In genomic region chr6:56906121-56906846, GRCm38 (mm10) we compare ENCODE assay signal across 23 mouse cellular contexts. TPM values are rescaled to one million over a fixed set of nuclear protein-coding genes. Genes with fewer than 3 reads are reported as not detected.
DNase-seq lines count a peak whose midpoint lies in the region; ATAC-seq and TF ChIP-seq lines count a peak whose summit lies in the region.
"Had no signal": no experiment of that assay in that cellular context is flagged by ENCODE, and none has a peak within 500 bp of the region (broad histone marks: within the 10 kb centered on the region; RNA-seq: fewer than 3 reads in every experiment).

No protein-coding gene starts in this region.

- DNase-seq in heart, adult 11 months: peak; percentile 68
- no peak for DNase-seq in heart, postnatal 4 days
- peak; percentile 59 for DNase-seq in midbrain, embryonic 11.5 days (ENCODE audit: low spot score, missing footprints)
- no peak for DNase-seq in midbrain, postnatal 0 days (ENCODE audit: low spot score)
- peak; percentile 82 for DNase-seq in liver, adult 2 months (ENCODE audit: extremely low read depth, low read depth, low spot score)
- peak; percentile 48 for DNase-seq in stomach, postnatal 0 days (ENCODE audit: low spot score)
- no peak for DNase-seq in cerebellum, postnatal 25 days
- no peak for DNase-seq in cerebellum, postnatal 4 days (ENCODE audit: low spot score in 2 of 2)
- DNase-seq: adrenal gland, postnatal 10 days; cerebellum, adult 9-11 months; heart, postnatal 14 days; layer of hippocampus, adult 9-11 months; midbrain, embryonic 14.5 days; right cerebral cortex, postnatal 14 days; thymus, adult 2 months had no signal

- TF ChIP-seq EP300 in stomach, postnatal 0 days (optimal IDR thresholded peaks at IDR 0.05): no peak

- peaks cover 25% of the 10 kb centered on the region for H3K79me2 ChIP-seq in liver, adult 2 months (ENCODE audit: control insufficient read depth, insufficient read depth, low read length)

- TF ChIP-seq POLR2A in liver, adult 2 months (IDR thresholded peaks at IDR 0.05; ENCODE audit: extremely low read depth, insufficient read depth, low read length): no peak

- H3K4me3 ChIP-seq in midbrain, embryonic 11.5 days (ENCODE audit: low read depth, low read length): no peak overlapping the region
- no peak overlapping the region for H3K4me3 ChIP-seq in midbrain, postnatal 0 days (ENCODE audit: low read depth, low read length)
- no peak overlapping the region for H3K4me3 ChIP-seq in liver, adult 2 months (ENCODE audit: insufficient read depth, low read depth, low read length)
- H3K4me3 ChIP-seq in stomach, postnatal 0 days (ENCODE audit: low read depth, low read length): no peak overlapping the region
- H3K4me3 ChIP-seq: heart, embryonic 12.5 days; limb, embryonic 13.5 days; neural tube, embryonic 15.5 days; stomach, embryonic 15.5 days had no signal

- no peak overlapping the region for H3K27ac ChIP-seq in midbrain, embryonic 11.5 days (ENCODE audit: low read depth, low read length)
- no peak overlapping the region for H3K27ac ChIP-seq in midbrain, postnatal 0 days (ENCODE audit: low read depth, low read length)
- H3K27ac ChIP-seq in liver, adult 2 months (replicated peaks; ENCODE audit: insufficient read depth, low read depth, low read length): peak overlapping the region; percentile 94
- H3K27ac ChIP-seq in stomach, postnatal 0 days (replicated peaks): peak overlapping the region; percentile 30; the same call in 1 of the 2 replicates
- H3K27ac ChIP-seq: hindbrain, embryonic 14.5 days; limb, embryonic 13.5 days; neural tube, embryonic 15.5 days; stomach, embryonic 15.5 days had no signal

- WGBS in midbrain, embryonic 11.5 days: 84% methylated on average over 8 of the region's 8 CpGs
- WGBS in midbrain, postnatal 0 days: 84% methylated on average over 8 of the region's 8 CpGs
- WGBS in liver, adult 2 months: 14% methylated on average over 8 of the region's 8 CpGs
- WGBS in stomach, postnatal 0 days: 60% methylated on average over 8 of the region's 8 CpGs

- no peak for ATAC-seq in midbrain, embryonic 11.5 days (ENCODE audit: low FRiP score)
- ATAC-seq in midbrain, postnatal 0 days (ENCODE audit: low FRiP score): no peak
- no peak for ATAC-seq in stomach, postnatal 0 days (ENCODE audit: low FRiP score, low TSS enrichment)
- ATAC-seq: activated CD4-positive, CD25-positive, alpha-beta regulatory T cell, adult 4 months; forebrain, embryonic 16.5 days had no signal

- no peaks in the 10 kb centered on the region for H3K9me3 ChIP-seq in midbrain, embryonic 11.5 days (ENCODE audit: control insufficient read depth, low read length)
- H3K9me3 ChIP-seq in midbrain, postnatal 0 days (ENCODE audit: low read length): no peaks in the 10 kb centered on the region
- no peaks in the 10 kb centered on the region for H3K9me3 ChIP-seq in stomach, postnatal 0 days (ENCODE audit: control insufficient read depth, low read length)
- H3K9me3 ChIP-seq: G1E; heart, embryonic 12.5 days; limb, embryonic 13.5 days; neural tube, embryonic 15.5 days; stomach, embryonic 15.5 days had no signal

- H3K36me3 ChIP-seq in midbrain, embryonic 11.5 days (ENCODE audit: control insufficient read depth, insufficient read depth, low read length): no peaks in the 10 kb centered on the region
- H3K36me3 ChIP-seq in midbrain, postnatal 0 days (ENCODE audit: insufficient read depth, low read length): no peaks in the 10 kb centered on the region
- no peaks in the 10 kb centered on the region for H3K36me3 ChIP-seq in liver, adult 2 months (ENCODE audit: control insufficient read depth, insufficient read depth, low read length)
- no peaks in the 10 kb centered on the region for H3K36me3 ChIP-seq in stomach, postnatal 0 days (ENCODE audit: control insufficient read depth, insufficient read depth, low read length)
- H3K36me3 ChIP-seq: limb, embryonic 13.5 days; neural tube, embryonic 15.5 days; stomach, embryonic 15.5 days had no signal

- no peak overlapping the region for H3K9ac ChIP-seq in midbrain, embryonic 11.5 days (ENCODE audit: low read length)
- H3K9ac ChIP-seq in midbrain, postnatal 0 days (replicated peaks; ENCODE audit: low read length, poor library complexity, severe bottlenecking): no peak overlapping the region
- H3K9ac ChIP-seq in liver, adult 2 months (ENCODE audit: low read depth, low read length): peak overlapping the region; percentile 57
- H3K9ac ChIP-seq in stomach, postnatal 0 days (ENCODE audit: low read length): no peak overlapping the region
- H3K9ac ChIP-seq: heart, embryonic 12.5 days; hindbrain, embryonic 14.5 days; limb, embryonic 13.5 days; neural tube, embryonic 15.5 days; stomach, embryonic 15.5 days had no signal

- TF ChIP-seq CTCF in midbrain, postnatal 0 days (IDR thresholded peaks at IDR 0.05): no peak
- TF ChIP-seq CTCF in liver, adult 2 months (IDR thresholded peaks at IDR 0.05; ENCODE audit: low read depth, low read length): 0 out of 2 replicates have a peak, but pooled peaks have one; percentile 1
- no peak for TF ChIP-seq CTCF in stomach, postnatal 0 days (IDR thresholded peaks at IDR 0.05; ENCODE audit: low read depth)

- H3K27me3 ChIP-seq in midbrain, embryonic 11.5 days (ENCODE audit: control insufficient read depth, insufficient read depth, low read length): no peaks in the 10 kb centered on the region
- no peaks in the 10 kb centered on the region for H3K27me3 ChIP-seq in midbrain, postnatal 0 days (ENCODE audit: insufficient read depth, low read length)
- H3K27me3 ChIP-seq in liver, adult 2 months (ENCODE audit: control insufficient read depth, insufficient read depth, low read length): no peaks in the 10 kb centered on the region
- H3K27me3 ChIP-seq in stomach, postnatal 0 days (ENCODE audit: control insufficient read depth, insufficient read depth, low read length): no peaks in the 10 kb centered on the region
- H3K27me3 ChIP-seq: heart, embryonic 12.5 days; limb, embryonic 13.5 days; neural tube, embryonic 15.5 days; stomach, embryonic 15.5 days had no signal

- H3K4me1 ChIP-seq in midbrain, embryonic 11.5 days (ENCODE audit: control insufficient read depth, insufficient read depth, low read length): peaks cover 5% of the 10 kb centered on the region
- H3K4me1 ChIP-seq in midbrain, postnatal 0 days (ENCODE audit: insufficient read depth, low read length): peaks cover 3% of the 10 kb centered on the region; the same call in 1 of the 2 replicates
- H3K4me1 ChIP-seq in liver, adult 2 months (ENCODE audit: control insufficient read depth, insufficient read depth, low read length): peaks cover 24% of the 10 kb centered on the region
- H3K4me1 ChIP-seq in stomach, postnatal 0 days (replicated peaks; ENCODE audit: control insufficient read depth, insufficient read depth): no peaks in the 10 kb centered on the region; the same call in 1 of the 2 replicates

- no peak overlapping the region for H3K4me2 ChIP-seq in midbrain, embryonic 11.5 days
- H3K4me2 ChIP-seq in midbrain, postnatal 0 days (ENCODE audit: low read depth, low read length, poor library complexity, severe bottlenecking): no peak overlapping the region
- H3K4me2 ChIP-seq in stomach, postnatal 0 days (replicated peaks; ENCODE audit: low read depth): no peak overlapping the region
- H3K4me2 ChIP-seq: heart, embryonic 12.5 days; hindbrain, embryonic 14.5 days; limb, embryonic 13.5 days; neural tube, embryonic 15.5 days; stomach, embryonic 15.5 days had no signal

RNA-seq across cellular contexts. Expression of gene Nt5c3, which starts 17.4 kb away (rescaled TPM):
- total RNA-seq in heart, postnatal 4 days (2021): 10 to 100 TPM; 44.1 to 46.9 TPM
- 91.1 and 103 TPM in 2 replicates for polyA plus RNA-seq in midbrain, embryonic 11.5 days (2014; fragmentation: Nextera tagmentation; extraction: Ambion mirVana)
- total RNA-seq in midbrain, postnatal 0 days (2014; rRNA removed): 83.2 and 98.4 TPM in 2 replicates
- 181 and 182 TPM in 2 replicates for polyA plus RNA-seq in midbrain, postnatal 0 days (2015; fragmentation: Nextera tagmentation; extraction: Ambion mirVana)
- 40.3 and 42.9 TPM in 2 replicates for total RNA-seq in liver, adult 2 months (2014; rRNA removed)
- polyA plus RNA-seq in liver, adult 2 months (2012; rRNA removed): 6.2 and 12.6 TPM in 2 replicates
- 123 and 124 TPM in 2 replicates for polyA plus RNA-seq in stomach, postnatal 0 days (2015; fragmentation: Nextera tagmentation; extraction: Ambion mirVana)

RNA-seq across cellular contexts. Expression of gene Vmn1r4, which starts 17.5 kb away (rescaled TPM):
- total RNA-seq in heart, postnatal 4 days (2021): under 1 TPM in 1 of 2 experiments, not detected in 1; 0.12 TPM
- polyA plus RNA-seq in midbrain, embryonic 11.5 days (2014; fragmentation: Nextera tagmentation; extraction: Ambion mirVana): 0.51 and 0.61 TPM in 2 replicates
- total RNA-seq in midbrain, postnatal 0 days (2014; rRNA removed): 0.33 and 1.7 TPM in 2 replicates
- 0.46 and 0.88 TPM in 2 replicates for polyA plus RNA-seq in midbrain, postnatal 0 days (2015; fragmentation: Nextera tagmentation; extraction: Ambion mirVana)
- total RNA-seq in liver, adult 2 months (2014; rRNA removed): 0.65 and 0.81 TPM in 2 replicates
- polyA plus RNA-seq in liver, adult 2 months (2012; rRNA removed): 0.06 TPM in 1 of 2 replicates, not detected in the other
- polyA plus RNA-seq in stomach, postnatal 0 days (2015; fragmentation: Nextera tagmentation; extraction: Ambion mirVana): 0.12 and 0.29 TPM in 2 replicates
- polyA plus RNA-seq: activated CD4-positive, CD25-positive, alpha-beta regulatory T cell, adult 4 months; G1E had no signal

Comparison
In these comparisons a context has a peak if more than half of its experiments do, and no peak if none do; other contexts are left out.
1. DNase-seq: peak in heart, adult 11 months (single experiment), midbrain, embryonic 11.5 days (single experiment), liver, adult 2 months (single experiment) and stomach, postnatal 0 days (single experiment); none in heart, postnatal 4 days (single experiment), midbrain, postnatal 0 days (single experiment), cerebellum, postnatal 25 days (0 of 2) and cerebellum, postnatal 4 days (0 of 2).
2. H3K27ac ChIP-seq: peak in liver, adult 2 months (single experiment) and stomach, postnatal 0 days (single experiment); none in midbrain, embryonic 11.5 days (single experiment) and midbrain, postnatal 0 days (single experiment).